Mouse (Mus musculus): ENCODE measurements at regions not wholly inside any gene's neighbourhood (a gene's known extent, or its start where the extent isn't known, plus 50 kb on each side); places are given as distances from the start of the nearest gene placed in this dataset.

GRCm38 (mm10) chr4:45648884-45649577, 116.8 kb upstream of the Shb start:
- no peaks in the 10 kb centered on the region for H3K4me1 ChIP-seq (ENCODE audit: control insufficient read depth, insufficient read depth, low read length)
- ATAC-seq (ENCODE audit: insufficient number of reproducible peaks, insufficient read depth, low FRiP score, low read depth) = no peak

GRCm38 (mm10) chr4:45647514-45647913, 115.2 kb upstream of the Shb start:
- Histone ChIP-seq H3K4me1 (ENCODE audit: control insufficient read depth, insufficient read depth, low read length) (no peaks in the 10 kb centered on the region), H3K4me2 (replicated peaks; ENCODE audit: low read depth, low read length) (no peak overlapping the region), H3K9ac (replicated peaks; ENCODE audit: low read depth, low read length) (no peak overlapping the region), H3K4me3 (ENCODE audit: low read depth, low read length) (no peak overlapping the region), H3K36me3 (ENCODE audit: control insufficient read depth, insufficient read depth, low read length) (no peaks in the 10 kb centered on the region), H3K27me3 (ENCODE audit: control insufficient read depth, insufficient read depth, low read length) (no peaks in the 10 kb centered on the region), H3K27ac (ENCODE audit: low read length) (no peak overlapping the region), H3K9me3 (ENCODE audit: control insufficient read depth, low read depth, low read length) (no peaks in the 10 kb centered on the region)
- WGBS = 52% methylated on average over 3 of the region's 3 CpGs
- ATAC-seq (ENCODE audit: insufficient number of reproducible peaks, insufficient read depth, low FRiP score, low read depth) = no peak

More at GRCm38 (mm10) chr4:45648884-45649577, 116.8 kb upstream of the Shb start:
- no peak overlapping the region for H3K27ac ChIP-seq (ENCODE audit: low read length)
- WGBS = 81% methylated on average over 9 of the region's 9 CpGs
- no peak overlapping the region for H3K4me3 ChIP-seq (ENCODE audit: low read depth, low read length)
- H3K9ac ChIP-seq (replicated peaks; ENCODE audit: low read depth, low read length) = no peak overlapping the region
- H3K36me3 ChIP-seq (ENCODE audit: control insufficient read depth, insufficient read depth, low read length) = no peaks in the 10 kb centered on the region
- H3K27me3 ChIP-seq (ENCODE audit: control insufficient read depth, insufficient read depth, low read length) = no peaks in the 10 kb centered on the region
- H3K4me2 ChIP-seq (replicated peaks; ENCODE audit: low read depth, low read length) = no peak overlapping the region
- no peaks in the 10 kb centered on the region for H3K9me3 ChIP-seq (ENCODE audit: control insufficient read depth, low read depth, low read length)

- 80% methylated on average over 10 of the region's 10 CpGs for WGBS
- ATAC-seq (ENCODE audit: insufficient number of reproducible peaks, insufficient read depth, low FRiP score, low read depth) = no peak
Observed at GRCm38 (mm10) chr4:45642604-45643003, 110.3 kb upstream of the Shb start.

GRCm38 (mm10) chr4:45641272-45641671, 109.0 kb upstream of the Shb start:
- ATAC-seq (ENCODE audit: insufficient number of reproducible peaks, insufficient read depth, low FRiP score, low read depth) = no peak
- no peaks in the 10 kb centered on the region for H3K27me3 ChIP-seq (ENCODE audit: control insufficient read depth, insufficient read depth, low read length)
- H3K4me1 ChIP-seq (ENCODE audit: control insufficient read depth, insufficient read depth, low read length) = no peaks in the 10 kb centered on the region
- H3K27ac ChIP-seq (ENCODE audit: low read length) = no peak overlapping the region
- no peaks in the 10 kb centered on the region for H3K36me3 ChIP-seq (ENCODE audit: control insufficient read depth, insufficient read depth, low read length)
- 68% methylated on average over 5 of the region's 5 CpGs for WGBS
- H3K4me2 ChIP-seq (replicated peaks; ENCODE audit: low read depth, low read length) = no peak overlapping the region
- H3K4me3 ChIP-seq (ENCODE audit: low read depth, low read length) = no peak overlapping the region
- peaks cover 3% of the 10 kb centered on the region for H3K9me3 ChIP-seq (ENCODE audit: control insufficient read depth, low read depth, low read length)
- no peak overlapping the region for H3K9ac ChIP-seq (replicated peaks; ENCODE audit: low read depth, low read length)

More at GRCm38 (mm10) chr4:45642604-45643003, 110.3 kb upstream of the Shb start:
- Histone ChIP-seq H3K9me3 (ENCODE audit: control insufficient read depth, low read depth, low read length) (no peaks in the 10 kb centered on the region), H3K27ac (ENCODE audit: low read length) (no peak overlapping the region), H3K4me3 (ENCODE audit: low read depth, low read length) (no peak overlapping the region), H3K36me3 (ENCODE audit: control insufficient read depth, insufficient read depth, low read length) (no peaks in the 10 kb centered on the region), H3K4me1 (ENCODE audit: control insufficient read depth, insufficient read depth, low read length) (no peaks in the 10 kb centered on the region), H3K9ac (replicated peaks; ENCODE audit: low read depth, low read length) (no peak overlapping the region), H3K27me3 (ENCODE audit: control insufficient read depth, insufficient read depth, low read length) (no peaks in the 10 kb centered on the region), H3K4me2 (replicated peaks; ENCODE audit: low read depth, low read length) (no peak overlapping the region)

- 56% methylated on average over 11 of the region's 11 CpGs for WGBS
- Histone ChIP-seq H3K27me3 (ENCODE audit: control insufficient read depth, insufficient read depth, low read length) (no peaks in the 10 kb centered on the region), H3K4me3 (ENCODE audit: low read depth, low read length) (no peak overlapping the region), H3K4me1 (ENCODE audit: control insufficient read depth, insufficient read depth, low read length) (no peaks in the 10 kb centered on the region), H3K27ac (ENCODE audit: low read length) (no peak overlapping the region), H3K9me3 (ENCODE audit: control insufficient read depth, low read depth, low read length) (peaks cover 3% of the 10 kb centered on the region), H3K4me2 (replicated peaks; ENCODE audit: low read depth, low read length) (no peak overlapping the region), H3K36me3 (ENCODE audit: control insufficient read depth, insufficient read depth, low read length) (no peaks in the 10 kb centered on the region), H3K9ac (replicated peaks; ENCODE audit: low read depth, low read length) (no peak overlapping the region)
- ATAC-seq (ENCODE audit: insufficient number of reproducible peaks, insufficient read depth, low FRiP score, low read depth) = no peak
Observed at GRCm38 (mm10) chr4:45640713-45641112, 108.4 kb upstream of the Shb start.

GRCm38 (mm10) chr4:45639397-45640034, 107.2 kb upstream of the Shb start:
- no peak overlapping the region for H3K27ac ChIP-seq (ENCODE audit: low read length)
- 60% methylated on average over 12 of the region's 12 CpGs for WGBS
- H3K27me3 ChIP-seq (ENCODE audit: control insufficient read depth, insufficient read depth, low read length) = no peaks in the 10 kb centered on the region
- no peaks in the 10 kb centered on the region for H3K36me3 ChIP-seq (ENCODE audit: control insufficient read depth, insufficient read depth, low read length)
- no peaks in the 10 kb centered on the region for H3K4me1 ChIP-seq (ENCODE audit: control insufficient read depth, insufficient read depth, low read length)
- H3K9ac ChIP-seq (replicated peaks; ENCODE audit: low read depth, low read length) = no peak overlapping the region
- peaks cover 3% of the 10 kb centered on the region for H3K9me3 ChIP-seq (ENCODE audit: control insufficient read depth, low read depth, low read length)
- no peak overlapping the region for H3K4me2 ChIP-seq (replicated peaks; ENCODE audit: low read depth, low read length)
- ATAC-seq (ENCODE audit: insufficient number of reproducible peaks, insufficient read depth, low FRiP score, low read depth) = no peak
- H3K4me3 ChIP-seq (ENCODE audit: low read depth, low read length) = no peak overlapping the region

GRCm38 (mm10) chr4:45638411-45638810, 106.1 kb upstream of the Shb start:
- WGBS = 69% methylated on average over 8 of the region's 8 CpGs
- Histone ChIP-seq H3K4me1 (ENCODE audit: control insufficient read depth, insufficient read depth, low read length) (no peaks in the 10 kb centered on the region), H3K4me3 (ENCODE audit: low read depth, low read length) (no peak overlapping the region), H3K36me3 (ENCODE audit: control insufficient read depth, insufficient read depth, low read length) (no peaks in the 10 kb centered on the region), H3K9me3 (ENCODE audit: control insufficient read depth, low read depth, low read length) (peaks cover 3% of the 10 kb centered on the region), H3K27me3 (ENCODE audit: control insufficient read depth, insufficient read depth, low read length) (no peaks in the 10 kb centered on the region), H3K27ac (ENCODE audit: low read length) (no peak overlapping the region), H3K9ac (replicated peaks; ENCODE audit: low read depth, low read length) (no peak overlapping the region), H3K4me2 (replicated peaks; ENCODE audit: low read depth, low read length) (no peak overlapping the region)
- no peak for ATAC-seq (ENCODE audit: insufficient number of reproducible peaks, insufficient read depth, low FRiP score, low read depth)

- H3K36me3 ChIP-seq (ENCODE audit: control insufficient read depth, insufficient read depth, low read length) = no peaks in the 10 kb centered on the region
- peaks cover 1% of the 10 kb centered on the region for H3K9me3 ChIP-seq (ENCODE audit: control insufficient read depth, low read depth, low read length)
- H3K4me1 ChIP-seq (ENCODE audit: control insufficient read depth, insufficient read depth, low read length) = no peaks in the 10 kb centered on the region
- no peak overlapping the region for H3K4me2 ChIP-seq (replicated peaks; ENCODE audit: low read depth, low read length)
- H3K9ac ChIP-seq (replicated peaks; ENCODE audit: low read depth, low read length) = no peak overlapping the region
- H3K4me3 ChIP-seq (ENCODE audit: low read depth, low read length) = no peak overlapping the region
- no peak overlapping the region for H3K27ac ChIP-seq (ENCODE audit: low read length)
- no peaks in the 10 kb centered on the region for H3K27me3 ChIP-seq (ENCODE audit: control insufficient read depth, insufficient read depth, low read length)
- WGBS = 78% methylated on average over 7 of the region's 7 CpGs
- ATAC-seq (ENCODE audit: insufficient number of reproducible peaks, insufficient read depth, low FRiP score, low read depth) = no peak
Observed at GRCm38 (mm10) chr4:45631276-45632045, 99.2 kb upstream of the Shb start.

All from stomach, embryonic 14.5 days (tissue).